Mouse (Mus musculus): ENCODE results near the gene Ttyh3. TPM values are rescaled to one million over a fixed set of nuclear protein-coding genes. Genes with fewer than 3 reads are reported as not detected.

Gene Ttyh3
- total RNA-seq, 2 experiments from 2014 or later, result 272 to 289 TPM

DNA sequence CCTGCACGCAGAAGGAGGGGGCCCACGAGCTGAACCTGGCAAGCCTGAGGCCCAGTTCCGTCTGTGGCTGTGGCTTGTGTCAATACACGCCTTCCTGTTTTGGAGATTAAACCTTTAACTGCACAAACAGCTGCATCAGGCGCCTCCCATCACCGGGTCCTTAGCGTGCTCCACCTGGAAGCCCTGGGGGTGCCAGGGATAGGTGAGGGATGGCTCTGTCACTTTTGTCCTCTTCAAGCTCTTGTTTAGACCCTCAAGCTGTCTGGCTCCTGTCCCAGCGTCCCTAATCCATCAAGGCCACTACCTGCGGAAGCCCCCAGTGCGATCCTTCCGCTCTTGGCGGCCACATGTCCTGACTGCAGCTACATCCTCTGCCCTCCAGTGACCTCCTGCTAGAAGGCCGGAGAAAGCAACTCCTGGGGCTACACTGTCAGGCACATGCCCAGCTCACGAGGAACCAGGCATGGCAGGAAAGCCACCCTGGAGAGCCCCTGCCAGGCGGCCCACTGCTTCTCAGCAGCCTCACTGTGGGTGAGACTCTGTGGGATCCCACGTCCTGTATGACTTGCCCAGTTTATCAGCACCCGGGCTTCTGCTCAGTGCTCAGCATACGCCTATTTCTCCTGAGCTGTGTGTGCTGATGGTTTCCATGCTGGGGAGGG is 51.8 kb downstream of the Ttyh3 start:
- intact Hi-C loops (cut with DNase I), result no loop called here
- no peak for DNase-seq (ENCODE audit: low spot score in 2 of 2)

DNA sequence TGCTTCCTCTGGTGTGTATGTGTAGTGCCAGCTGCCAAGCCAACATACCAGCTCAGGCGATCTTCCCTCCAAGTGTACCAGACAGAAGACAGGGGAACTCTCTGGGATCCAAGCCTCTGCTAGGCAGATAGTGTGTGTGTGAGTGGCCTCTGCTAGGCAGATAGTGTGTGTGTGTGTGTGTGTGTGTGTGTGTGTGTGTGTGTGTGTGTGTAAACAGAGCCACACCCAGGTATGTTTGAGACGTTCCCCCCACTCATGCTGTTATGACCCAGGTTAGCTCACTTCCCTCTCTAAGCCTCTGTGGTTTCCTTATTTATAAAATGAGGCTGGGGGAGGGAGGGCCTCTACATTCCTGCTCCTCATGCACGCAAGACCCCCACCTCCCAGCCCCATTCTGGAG is 52.4 kb downstream of the Ttyh3 start:
- intact Hi-C loops (cut with DNase I), result no loop called here
- no peak for DNase-seq (ENCODE audit: low spot score in 2 of 2)

GRCm38 (mm10) chr5:140594846-140595245 is 54.0 kb downstream of the Ttyh3 start:
- intact Hi-C loops (cut with DNase I), result no loop called here
- no peak for DNase-seq (ENCODE audit: low spot score in 2 of 2)

DNA sequence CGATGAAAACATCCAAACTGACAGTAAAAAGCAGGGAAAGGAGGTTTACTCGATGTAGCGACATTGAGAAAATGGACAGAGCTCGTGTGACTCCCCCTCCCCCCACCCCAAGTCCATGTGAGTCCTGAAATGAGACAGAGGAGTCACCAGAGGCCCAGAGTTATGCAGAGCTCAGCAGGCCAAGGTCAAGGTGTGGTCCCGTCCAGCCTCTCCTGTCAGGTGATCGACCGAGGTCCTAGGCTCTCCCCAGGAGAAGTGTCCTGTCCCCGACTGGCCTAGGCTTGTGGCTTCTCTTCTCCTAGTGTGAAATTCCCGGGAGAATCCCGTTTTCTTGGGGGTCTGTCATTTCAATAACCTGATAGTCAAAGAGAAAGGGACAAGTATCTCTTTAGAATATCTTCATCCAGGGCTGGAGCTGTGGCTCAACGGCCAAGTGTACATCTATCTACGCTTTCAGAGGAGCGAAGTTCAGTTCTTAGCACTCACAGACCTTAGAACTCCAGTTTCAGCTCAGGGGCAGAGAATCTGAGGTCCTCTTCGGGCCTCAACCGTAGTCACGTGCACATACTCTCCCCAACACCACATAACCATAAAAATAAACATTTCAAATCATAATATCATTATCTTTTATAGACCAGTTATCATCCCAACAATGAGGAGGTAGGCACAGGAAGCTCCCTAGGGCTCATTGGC is 59.6 kb downstream of the Ttyh3 start:
- DNase-seq (ENCODE audit: low spot score in 2 of 2), result no peak
- intact Hi-C loops (cut with DNase I), result no loop called here

- intact Hi-C loops (cut with DNase I), result no loop called here
- DNase-seq (ENCODE audit: low spot score in 2 of 2), result no peak
These were observed 65.0 kb downstream of the Ttyh3 start for GRCm38 (mm10) chr5:140583732-140584368.

DNA sequence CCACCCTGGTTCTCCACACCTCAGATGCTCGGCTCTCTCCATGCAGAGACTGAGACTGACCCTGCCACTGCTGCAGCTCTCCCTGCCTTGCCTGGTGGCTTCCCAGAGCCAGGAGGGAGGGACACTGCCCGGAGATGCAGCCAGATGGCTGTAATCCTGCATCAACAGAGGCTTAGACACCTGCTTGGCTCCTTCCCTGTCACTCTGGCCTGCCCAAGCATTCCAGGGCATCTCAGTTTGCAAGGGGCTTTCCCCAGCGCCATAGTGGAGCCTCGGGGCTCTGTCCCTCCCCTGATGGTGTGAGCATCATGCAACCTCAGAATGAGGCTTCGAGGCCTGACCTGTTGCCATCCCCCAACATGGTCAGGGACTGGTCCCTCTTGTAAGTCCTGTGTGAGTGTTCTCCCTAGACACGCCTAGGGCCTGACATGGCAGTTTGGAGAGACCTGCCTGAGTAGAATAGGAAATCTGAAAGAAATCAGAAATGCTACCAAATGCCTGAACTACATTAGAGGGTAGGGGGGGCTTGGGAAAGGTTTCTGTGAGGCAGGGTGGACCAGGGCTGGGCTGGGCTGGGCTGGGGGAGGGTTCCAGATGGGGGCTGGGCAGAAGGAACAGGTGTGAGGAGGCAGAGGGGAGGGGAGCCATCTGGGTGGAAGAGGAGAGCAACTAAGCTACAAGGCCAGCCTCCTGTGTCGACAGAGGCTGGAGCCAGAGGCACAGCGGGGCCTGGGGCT is 65.7 kb downstream of the Ttyh3 start:
- intact Hi-C loops (cut with DNase I), result no loop called here
- no peak for DNase-seq (ENCODE audit: low spot score in 2 of 2)

GRCm38 (mm10) chr5:140581569-140581968 is 67.3 kb downstream of the Ttyh3 start:
- intact Hi-C loops (cut with DNase I), result no loop called here
- DNase-seq (ENCODE audit: low spot score in 2 of 2), result no peak

GRCm38 (mm10) chr5:140579771-140580170 is 69.1 kb downstream of the Ttyh3 start:
- intact Hi-C loops (cut with DNase I), result no loop called here
- DNase-seq (ENCODE audit: low spot score in 2 of 2), result no peak

DNA sequence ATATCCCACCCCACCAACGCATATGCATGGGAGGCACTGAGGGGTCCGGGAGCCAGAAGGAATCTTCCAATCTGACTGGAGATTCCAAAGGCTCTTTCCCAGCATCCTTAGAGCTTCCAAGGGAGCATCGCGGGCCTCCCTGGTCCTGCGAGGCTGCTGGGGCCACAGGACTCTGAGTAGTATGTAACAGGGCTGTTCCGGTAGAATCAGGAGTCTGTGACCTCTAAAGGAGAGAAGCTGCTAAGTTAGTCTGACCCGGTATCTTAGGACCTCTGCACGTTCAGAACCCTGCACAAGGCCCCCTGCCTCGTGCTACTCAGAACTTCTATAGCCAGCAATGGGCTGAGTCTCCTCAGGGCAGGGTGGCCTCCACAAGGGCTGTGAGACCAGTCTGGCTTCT is 69.6 kb downstream of the Ttyh3 start:
- intact Hi-C loops (cut with DNase I), result no loop called here
- no peak for DNase-seq (ENCODE audit: low spot score in 2 of 2)

DNA sequence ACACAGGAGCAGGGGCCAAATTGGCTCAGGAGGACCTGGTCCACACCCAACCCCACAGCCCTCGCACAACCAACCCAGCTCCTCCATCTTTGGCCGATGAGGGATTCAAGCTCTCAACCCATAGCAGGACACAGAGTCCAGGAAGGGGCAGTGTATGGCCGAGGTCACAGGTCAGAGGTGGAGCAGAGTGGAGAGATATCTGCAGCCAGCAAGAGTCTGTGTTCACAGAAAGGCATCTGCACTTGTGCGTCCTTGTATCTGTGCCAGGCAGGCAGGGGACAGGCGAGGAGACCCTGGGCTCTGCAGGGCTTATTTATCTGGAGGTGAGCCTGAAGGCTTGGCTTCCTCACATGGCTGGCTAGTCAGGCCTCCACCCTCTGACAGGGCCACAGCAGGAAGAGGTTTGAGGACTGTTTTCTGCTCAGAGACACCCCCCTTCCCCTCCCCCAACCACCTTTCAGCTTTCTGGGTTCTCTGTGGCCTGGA is 73.4 kb downstream of the Ttyh3 start:
- DNase-seq (ENCODE audit: low spot score in 2 of 2), result no peak
- intact Hi-C loops (cut with DNase I), result no loop called here

GRCm38 (mm10) chr5:140572611-140573010 is 76.2 kb downstream of the Ttyh3 start:
- no peak for DNase-seq (ENCODE audit: low spot score in 2 of 2)
- intact Hi-C loops (cut with DNase I), result no loop called here

GRCm38 (mm10) chr5:140571673-140572072 is 77.2 kb downstream of the Ttyh3 start:
- peak; percentile 8 to 36 for DNase-seq (ENCODE audit: low spot score in 2 of 2)
- intact Hi-C loops (cut with DNase I), result no loop called here

DNA sequence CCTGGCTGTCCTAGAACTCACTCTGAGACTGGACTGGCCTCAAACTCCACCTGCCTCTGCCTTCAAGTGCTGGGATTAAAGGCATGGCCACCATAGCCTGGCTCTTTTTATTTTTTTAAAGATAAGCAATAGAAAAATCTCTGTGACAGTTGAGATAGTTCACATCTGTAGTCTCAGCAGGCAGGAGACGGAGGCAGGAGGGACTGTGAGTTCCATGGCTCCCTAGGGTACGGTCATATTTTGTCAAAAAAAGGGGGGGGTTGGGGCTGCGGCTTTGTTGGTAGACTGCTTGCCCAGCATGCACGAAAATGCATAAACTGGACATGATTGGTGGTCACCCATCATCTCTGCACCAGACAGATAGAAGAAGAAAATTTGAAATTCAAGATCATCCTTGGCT is 77.6 kb downstream of the Ttyh3 start:
- intact Hi-C loops (cut with DNase I), result no loop called here
- no peak for DNase-seq (ENCODE audit: low spot score in 2 of 2)

Other genes with a start within 250 kb of the Ttyh3 start
- 10 to 100 TPM; 92.8 to 92.9 TPM for gene Eif3b, start 229.7 kb downstream of the Ttyh3 start, total RNA-seq (2021)
- gene Gm4869, start 203.4 kb downstream of the Ttyh3 start, total RNA-seq (2021), result not detected
- 10 to 100 TPM; 17.0 to 17.3 TPM for gene Chst12, start 143.5 kb downstream of the Ttyh3 start, total RNA-seq (2021)
- not detected for gene Grifin, start 84.0 kb downstream of the Ttyh3 start, total RNA-seq (2021)
- 10 to 100 TPM; 19.3 to 21.1 TPM for gene Lfng, start 41.7 kb downstream of the Ttyh3 start, total RNA-seq (2021)
- gene Iqce, start 53.3 kb upstream of the Ttyh3 start, total RNA-seq (2021), result 10 to 100 TPM; 43.4 to 50.4 TPM
- gene Brat1, start 56.0 kb upstream of the Ttyh3 start, total RNA-seq (2021), result 10 to 100 TPM; 20.5 to 22.4 TPM
- 10 to 100 TPM; 16.0 to 18.0 TPM for gene Amz1, start 75.1 kb upstream of the Ttyh3 start, total RNA-seq (2021)
- gene Gna12, start 181.4 kb upstream of the Ttyh3 start, total RNA-seq (2021), result 10 to 100 TPM; 72.1 to 76.6 TPM

Data from left cerebral cortex, postnatal 25 days (tissue).